Mouse (Mus musculus): Measurements from ENCODE around the gene Rbm42. TPM values are rescaled to one million over a fixed set of nuclear protein-coding genes. Genes with fewer than 3 reads are reported as not detected.

Gene Rbm42
- 60.7 and 77.3 TPM in 2 replicates for total RNA-seq (2017)

GRCm38 (mm10) chr7:30649591-30650540 is at the start of gene Rbm42:
Rbm42 (minus strand) TSS chr7:30650317.
- peak; percentile 99 for ATAC-seq (ENCODE audit: extremely low read depth, insufficient number of reproducible peaks, low FRiP score, poor library complexity, severe bottlenecking)

GRCm38 (mm10) chr7:30698589-30698988 is 48.5 kb upstream of the Rbm42 start, which contains the start of gene 2200002J24Rik:
2200002J24Rik (plus strand) TSS chr7:30698926.
- ATAC-seq (ENCODE audit: extremely low read depth, insufficient number of reproducible peaks, low FRiP score, poor library complexity, severe bottlenecking): no peak

- peak; percentile 86 for ATAC-seq (ENCODE audit: extremely low read depth, insufficient number of reproducible peaks, low FRiP score, poor library complexity, severe bottlenecking)
Measured at GRCm38 (mm10) chr7:30698101-30698500, 48.0 kb upstream of the Rbm42 start.

GRCm38 (mm10) chr7:30688325-30688724 is 38.2 kb upstream of the Rbm42 start:
- ATAC-seq (ENCODE audit: extremely low read depth, insufficient number of reproducible peaks, low FRiP score, poor library complexity, severe bottlenecking): no peak

- no peak for ATAC-seq (ENCODE audit: extremely low read depth, insufficient number of reproducible peaks, low FRiP score, poor library complexity, severe bottlenecking)
Measured at GRCm38 (mm10) chr7:30683425-30683824, 33.3 kb upstream of the Rbm42 start.

GRCm38 (mm10) chr7:30681897-30682296 is 31.8 kb upstream of the Rbm42 start:
- no peak for ATAC-seq (ENCODE audit: extremely low read depth, insufficient number of reproducible peaks, low FRiP score, poor library complexity, severe bottlenecking)

GRCm38 (mm10) chr7:30678263-30678975 is 28.3 kb upstream of the Rbm42 start:
- no peak for ATAC-seq (ENCODE audit: extremely low read depth, insufficient number of reproducible peaks, low FRiP score, poor library complexity, severe bottlenecking)

GRCm38 (mm10) chr7:30671480-30671879 is 21.4 kb upstream of the Rbm42 start, which contains the start of gene Pmis2:
Pmis2 (minus strand) TSS chr7:30671605.
- ATAC-seq (ENCODE audit: extremely low read depth, insufficient number of reproducible peaks, low FRiP score, poor library complexity, severe bottlenecking): no peak

- ATAC-seq (ENCODE audit: extremely low read depth, insufficient number of reproducible peaks, low FRiP score, poor library complexity, severe bottlenecking): peak; percentile 56; the same call in 1 of the 2 replicates
Measured at GRCm38 (mm10) chr7:30669229-30669628, 19.1 kb upstream of the Rbm42 start.

- ATAC-seq (ENCODE audit: extremely low read depth, insufficient number of reproducible peaks, low FRiP score, poor library complexity, severe bottlenecking): no peak
Measured at GRCm38 (mm10) chr7:30665321-30665720, 15.2 kb upstream of the Rbm42 start.

- ATAC-seq (ENCODE audit: extremely low read depth, insufficient number of reproducible peaks, low FRiP score, poor library complexity, severe bottlenecking): peak; percentile 97
Measured at GRCm38 (mm10) chr7:30664529-30665200, 14.5 kb upstream of the Rbm42 start, which contains the start of gene Haus5. Haus5 (minus strand) TSS chr7:30664994.

- ATAC-seq (ENCODE audit: extremely low read depth, insufficient number of reproducible peaks, low FRiP score, poor library complexity, severe bottlenecking): no peak
Measured at GRCm38 (mm10) chr7:30639083-30639482, 11.0 kb downstream of the Rbm42 start.

- no peak for ATAC-seq (ENCODE audit: extremely low read depth, insufficient number of reproducible peaks, low FRiP score, poor library complexity, severe bottlenecking)
Measured at GRCm38 (mm10) chr7:30636395-30636794, 13.7 kb downstream of the Rbm42 start.

- ATAC-seq (ENCODE audit: extremely low read depth, insufficient number of reproducible peaks, low FRiP score, poor library complexity, severe bottlenecking): no peak
Measured at GRCm38 (mm10) chr7:30635752-30636151, 14.4 kb downstream of the Rbm42 start, which contains the start of gene Etv2. Etv2 (minus strand) TSS chr7:30635852.

GRCm38 (mm10) chr7:30634621-30635020 is 15.5 kb downstream of the Rbm42 start:
- ATAC-seq (ENCODE audit: extremely low read depth, insufficient number of reproducible peaks, low FRiP score, poor library complexity, severe bottlenecking): peak; percentile 39; the same call in 1 of the 2 replicates

- no peak for ATAC-seq (ENCODE audit: extremely low read depth, insufficient number of reproducible peaks, low FRiP score, poor library complexity, severe bottlenecking)
Measured at GRCm38 (mm10) chr7:30633762-30634412, 16.2 kb downstream of the Rbm42 start.

- no peak for ATAC-seq (ENCODE audit: extremely low read depth, insufficient number of reproducible peaks, low FRiP score, poor library complexity, severe bottlenecking)
Measured at GRCm38 (mm10) chr7:30629013-30629412, 21.1 kb downstream of the Rbm42 start.

- no peak for ATAC-seq (ENCODE audit: extremely low read depth, insufficient number of reproducible peaks, low FRiP score, poor library complexity, severe bottlenecking)
Measured at GRCm38 (mm10) chr7:30626647-30627046, 23.5 kb downstream of the Rbm42 start.
